Mouse (Mus musculus): ENCODE results near the gene Mindy1. TPM values are rescaled to one million over a fixed set of nuclear protein-coding genes. Genes with fewer than 3 reads are reported as not detected.

Mindy1 gene
- total and polyA plus RNA-seq, 3 experiments: 5.0 to 14.4 (median 5.4) TPM

DNA sequence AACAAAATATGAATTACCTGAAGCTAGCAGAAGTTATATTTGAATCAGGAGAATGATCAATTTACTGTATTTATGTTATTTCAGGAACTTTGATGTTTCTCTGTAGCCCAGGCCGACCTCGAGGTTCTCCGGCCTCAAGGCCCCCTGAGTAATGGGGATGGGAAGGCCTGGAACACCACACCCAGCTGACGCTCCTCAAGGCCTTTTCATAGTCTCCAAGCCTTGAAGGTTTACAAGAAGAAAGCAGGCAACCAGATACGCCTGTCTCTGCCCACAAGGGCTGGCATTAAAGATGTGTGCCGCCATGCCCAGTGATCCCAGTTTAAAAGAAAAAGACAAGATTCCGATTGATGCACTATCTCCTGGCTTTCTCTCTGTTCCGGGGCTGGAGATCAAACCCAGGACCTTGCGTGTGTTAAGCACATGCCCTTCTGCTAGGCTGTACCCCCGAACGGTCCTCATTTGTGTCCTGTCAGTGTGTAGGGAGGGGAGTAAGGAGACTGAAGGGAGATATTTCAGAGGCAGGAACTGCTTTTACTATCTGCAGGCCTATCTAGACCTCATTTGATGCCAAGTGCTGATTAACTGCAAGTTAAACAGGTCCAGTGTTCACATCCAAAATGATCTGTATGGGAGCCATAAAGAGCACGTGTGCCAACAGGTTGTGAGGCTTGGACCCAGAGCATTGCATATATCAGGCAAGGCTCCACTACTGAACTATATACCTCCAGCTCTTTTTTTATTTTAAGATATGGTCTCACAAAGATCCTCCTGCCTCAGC lies 3.5 kb downstream of the Mindy1 start:
- H3K4me3 ChIP-seq (replicated peaks in 1 of 3; ENCODE audit: low read depth in 2 of 3, low read length in 2 of 3, poor library complexity in 1 of 3): no peak overlapping the region
- peaks cover 0 to 16% of the 10 kb centered on the region in 2 experiments; a peak in 2 of 4 replicates for H3K4me1 ChIP-seq (ENCODE audit: control insufficient read depth in 1 of 2, insufficient read depth in 2 of 2)
- in situ Hi-C loops (cut with MboI; ENCODE audit: low pct_ligation_motif_present, low pct_unique_long_range_greater_than_20kb, low sequenced_read_pairs) (no loop called here), dilution Hi-C loops (cut with MboI; ENCODE audit: extremely low pct_ligation_motif_present, extremely low pct_unique_long_range_greater_than_20kb, low sequenced_read_pairs) (no loop called here)
- DNase-seq (ENCODE audit: extremely low read depth): no peak
- no peak overlapping the region for H3K9ac ChIP-seq (ENCODE audit: insufficient read depth, low read depth)
- H3K36me3 ChIP-seq (replicated peaks in 1 of 2; ENCODE audit: control insufficient read depth in 1 of 2, insufficient read depth in 1 of 2, low read length in 1 of 2): peaks cover 4 to 14% of the 10 kb centered on the region in 2 experiments
- H3K27ac ChIP-seq (ENCODE audit: insufficient read depth, low read depth): no peak overlapping the region
- H3K79me2 ChIP-seq (replicated peaks; ENCODE audit: control insufficient read depth, extremely low read depth, insufficient read depth, poor library complexity, severe bottlenecking): 0 out of 2 replicates have a peak, but pooled peaks cover 2% of the 10 kb centered on the region
- no peaks in the 10 kb centered on the region for H3K27me3 ChIP-seq (replicated peaks)
- no peaks in the 10 kb centered on the region for H3K9me3 ChIP-seq (replicated peaks; ENCODE audit: low read length)
- no peak overlapping the region for H3K4me2 ChIP-seq (ENCODE audit: insufficient read depth, low read depth, poor library complexity, severe bottlenecking)
- no peak for TF ChIP-seq TBP (conservative IDR thresholded peaks at IDR 0.05; ENCODE audit: low read depth, low read length)
- no peak for TF ChIP-seq ZKSCAN1 (IDR thresholded peaks at IDR 0.05; ENCODE audit: borderline replicate concordance, low read depth, low read length)
- TF ChIP-seq EP300 (IDR thresholded peaks at IDR 0.05; ENCODE audit: low read length): no peak
- no peak for TF ChIP-seq SMC3 (IDR thresholded peaks at IDR 0.05; ENCODE audit: low read depth, low read length)
- TF ChIP-seq IRF4 (IDR thresholded peaks at IDR 0.05; ENCODE audit: low read depth, low read length): no peak
- TF ChIP-seq NRF1 (IDR thresholded peaks at IDR 0.05; ENCODE audit: low read depth, low read length): no peak
- TF ChIP-seq USF2 (conservative IDR thresholded peaks at IDR 0.05; ENCODE audit: low read depth, low read length): no peak
- no peak for TF ChIP-seq TCF12 (IDR thresholded peaks at IDR 0.05; ENCODE audit: low read depth, low read length)
- no peak for TF ChIP-seq POLR2AphosphoS2 (IDR thresholded peaks at IDR 0.05; ENCODE audit: low read depth, low read length)
- TF ChIP-seq RAD21 (IDR thresholded peaks at IDR 0.05; ENCODE audit: low read depth, low read length): no peak
- TF ChIP-seq MEF2A (IDR thresholded peaks at IDR 0.05; ENCODE audit: borderline replicate concordance, low read depth, low read length): no peak
- no peak for TF ChIP-seq USF1 (IDR thresholded peaks at IDR 0.05; ENCODE audit: low read depth, low read length)
- no peak for TF ChIP-seq SIN3A (IDR thresholded peaks at IDR 0.05; ENCODE audit: low read length)
- TF ChIP-seq CHD2 (IDR thresholded peaks at IDR 0.05; ENCODE audit: low read length): no peak
- TF ChIP-seq ZC3H11A (IDR thresholded peaks at IDR 0.05; ENCODE audit: low read depth, low read length): no peak
- no peak for TF ChIP-seq HCFC1 (IDR thresholded peaks at IDR 0.05; ENCODE audit: low read depth, low read length)
- no peak for TF ChIP-seq PAX5 (IDR thresholded peaks at IDR 0.05; ENCODE audit: low read length)
- no peak for TF ChIP-seq CTCF (conservative IDR thresholded peaks at IDR 0.05 in 1 of 2, IDR thresholded peaks at IDR 0.05 in 1 of 2; ENCODE audit: low read depth in 2 of 2, low read length in 2 of 2)
- no peak for TF ChIP-seq ELF1 (IDR thresholded peaks at IDR 0.05; ENCODE audit: low read depth, low read length)

DNA sequence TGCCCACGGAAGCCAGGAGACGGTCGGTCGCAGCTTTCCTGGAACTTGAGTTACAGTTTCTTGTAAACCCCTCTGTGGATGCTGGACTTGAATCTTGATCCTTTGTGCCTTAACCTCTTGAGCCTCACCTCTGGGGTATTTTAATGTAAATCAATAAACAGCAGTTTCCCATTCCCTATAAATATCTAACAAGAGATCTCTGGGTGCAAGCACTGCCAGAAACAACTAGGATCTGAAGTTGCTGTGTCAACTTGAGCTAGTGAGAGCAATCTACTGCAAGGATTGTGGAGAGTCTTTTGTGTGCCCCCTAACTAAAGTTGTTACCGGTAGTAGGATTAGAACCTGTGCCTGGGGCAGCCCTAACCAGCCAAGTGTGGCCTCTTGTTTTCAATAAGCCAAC lies 4.2 kb downstream of the Mindy1 start:
- in situ Hi-C loops (cut with MboI; ENCODE audit: low pct_ligation_motif_present, low pct_unique_long_range_greater_than_20kb, low sequenced_read_pairs) (no loop called here), dilution Hi-C loops (cut with MboI; ENCODE audit: extremely low pct_ligation_motif_present, extremely low pct_unique_long_range_greater_than_20kb, low sequenced_read_pairs) (no loop called here)
- TF ChIP-seq ZNF384 (IDR thresholded peaks at IDR 0.05; ENCODE audit: low read depth, low read length) (no peak), NRF1 (IDR thresholded peaks at IDR 0.05; ENCODE audit: low read depth, low read length) (no peak), PAX5 (IDR thresholded peaks at IDR 0.05; ENCODE audit: low read length) (no peak), CTCF (conservative IDR thresholded peaks at IDR 0.05 in 1 of 2, IDR thresholded peaks at IDR 0.05 in 1 of 2; ENCODE audit: low read depth in 2 of 2, low read length in 2 of 2) (no peak), USF2 (conservative IDR thresholded peaks at IDR 0.05; ENCODE audit: low read depth, low read length) (no peak), TCF12 (IDR thresholded peaks at IDR 0.05; ENCODE audit: low read depth, low read length) (no peak)
- Histone ChIP-seq H3K4me3 (replicated peaks in 1 of 3; ENCODE audit: low read depth in 2 of 3, low read length in 2 of 3, poor library complexity in 1 of 3) (no peak overlapping the region), H3K36me3 (replicated peaks in 1 of 2; ENCODE audit: control insufficient read depth in 1 of 2, insufficient read depth in 1 of 2, low read length in 1 of 2) (peaks cover 4 to 17% of the 10 kb centered on the region in 2 experiments), H3K27ac (ENCODE audit: insufficient read depth, low read depth) (no peak overlapping the region), H3K4me2 (ENCODE audit: insufficient read depth, low read depth, poor library complexity, severe bottlenecking) (no peak overlapping the region), H3K79me2 (replicated peaks; ENCODE audit: control insufficient read depth, extremely low read depth, insufficient read depth, poor library complexity, severe bottlenecking) (0 out of 2 replicates have a peak, but pooled peaks cover 2% of the 10 kb centered on the region), H3K9me3 (replicated peaks; ENCODE audit: low read length) (no peaks in the 10 kb centered on the region), H3K4me1 (ENCODE audit: control insufficient read depth in 1 of 2, insufficient read depth in 2 of 2) (peaks cover 0 to 13% of the 10 kb centered on the region in 2 experiments; a peak in 2 of 4 replicates), H3K9ac (ENCODE audit: insufficient read depth, low read depth) (no peak overlapping the region), H3K27me3 (replicated peaks) (no peaks in the 10 kb centered on the region)
- no peak for DNase-seq (ENCODE audit: extremely low read depth)
